9 mouse cellular contexts compared by ENCODE assay signal in genomic region chr7:96230006-96230719, GRCm38 (mm10). TPM values are rescaled to one million over a fixed set of nuclear protein-coding genes. Genes with fewer than 3 reads are reported as not detected.
DNase-seq lines count a peak whose midpoint lies in the region; ATAC-seq and TF ChIP-seq lines count a peak whose summit lies in the region.
"Had no signal": no experiment of that assay in that cellular context is flagged by ENCODE, and none has a peak within 500 bp of the region (broad histone marks: within the 10 kb centered on the region; RNA-seq: fewer than 3 reads in every experiment).

No protein-coding gene starts in this region.

- ATAC-seq in intestine, embryonic 14.5 days (replicated peaks; ENCODE audit: low FRiP score, low TSS enrichment, low read depth), result no peak
- ATAC-seq in intestine, embryonic 16.5 days, result no peak
- peak; percentile 29 for ATAC-seq in limb, embryonic 13.5 days (ENCODE audit: low FRiP score, low read depth)

- TF ChIP-seq CTCF in ES-Bruce4 (IDR thresholded peaks at IDR 0.05; ENCODE audit: low read depth, low read length), result no peak

- peak overlapping the region; percentile 6; the same call in 1 of the 2 replicates for H3K27ac ChIP-seq in intestine, embryonic 14.5 days (ENCODE audit: low read depth)
- no peak overlapping the region for H3K27ac ChIP-seq in intestine, embryonic 16.5 days (ENCODE audit: low read length)
- 0 out of 2 replicates have a peak overlapping the region, but pooled peaks have one; percentile 10 for H3K27ac ChIP-seq in ES-Bruce4 (ENCODE audit: insufficient read depth, low read length)
- peak overlapping the region; percentile 44; the same call in 1 of the 2 replicates for H3K27ac ChIP-seq in limb, embryonic 13.5 days
- H3K27ac ChIP-seq: midbrain, embryonic 12.5 days had no signal

- peaks cover 14% of the 10 kb centered on the region; the same call in 1 of the 2 replicates for H3K4me1 ChIP-seq in intestine, embryonic 14.5 days (replicated peaks; ENCODE audit: control insufficient read depth, insufficient read depth, low read length)
- H3K4me1 ChIP-seq in intestine, embryonic 16.5 days (ENCODE audit: control insufficient read depth, insufficient read depth, low read length), result peaks cover 6% of the 10 kb centered on the region
- H3K4me1 ChIP-seq in ES-Bruce4 (ENCODE audit: control insufficient read depth, insufficient read depth, low read length), result no peaks in the 10 kb centered on the region
- peaks cover 22% of the 10 kb centered on the region for H3K4me1 ChIP-seq in limb, embryonic 13.5 days

- H3K4me2 ChIP-seq in intestine, embryonic 14.5 days (ENCODE audit: low read length), result no peak overlapping the region
- no peak overlapping the region for H3K4me2 ChIP-seq in intestine, embryonic 16.5 days (ENCODE audit: low read depth, low read length)
- peak overlapping the region; percentile 24 for H3K4me2 ChIP-seq in limb, embryonic 13.5 days (replicated peaks)
- H3K4me2 ChIP-seq: midbrain, embryonic 12.5 days had no signal

- no peaks in the 10 kb centered on the region for H3K27me3 ChIP-seq in intestine, embryonic 14.5 days (replicated peaks; ENCODE audit: control insufficient read depth, insufficient read depth, low read length)
- no peaks in the 10 kb centered on the region for H3K27me3 ChIP-seq in intestine, embryonic 16.5 days (replicated peaks; ENCODE audit: control insufficient read depth, insufficient read depth, low read length)
- H3K27me3 ChIP-seq in ES-Bruce4 (ENCODE audit: control insufficient read depth, insufficient read depth, low read length, poor library complexity, severe bottlenecking), result no peaks in the 10 kb centered on the region
- H3K27me3 ChIP-seq in limb, embryonic 13.5 days, result no peaks in the 10 kb centered on the region
- H3K27me3 ChIP-seq: midbrain, embryonic 12.5 days had no signal

- no peaks in the 10 kb centered on the region for H3K9me3 ChIP-seq in intestine, embryonic 14.5 days (ENCODE audit: control insufficient read depth, low read length)
- no peaks in the 10 kb centered on the region for H3K9me3 ChIP-seq in intestine, embryonic 16.5 days (ENCODE audit: control insufficient read depth, low read length)
- no peaks in the 10 kb centered on the region for H3K9me3 ChIP-seq in ES-Bruce4 (replicated peaks; ENCODE audit: control insufficient read depth, insufficient read depth, low read length, poor library complexity, severe bottlenecking)
- no peaks in the 10 kb centered on the region for H3K9me3 ChIP-seq in limb, embryonic 13.5 days
- H3K9me3 ChIP-seq: midbrain, embryonic 12.5 days had no signal

- DNase-seq in intestine, embryonic 14.5 days (ENCODE audit: low spot score), result no peak
- DNase-seq in adipocyte (ENCODE audit: low spot score), result peak; percentile 77
- no peak for DNase-seq in embryo, embryonic 11 days
- no peak for DNase-seq in ovary, postnatal 10 days (ENCODE audit: low spot score)
- DNase-seq: cerebellum, adult 11 months had no signal

- no peak for TF ChIP-seq POLR2A in ES-Bruce4 (IDR thresholded peaks at IDR 0.05; ENCODE audit: insufficient read depth, low read length)

- no peak overlapping the region for H3K4me3 ChIP-seq in intestine, embryonic 14.5 days (ENCODE audit: low read depth, low read length)
- H3K4me3 ChIP-seq in intestine, embryonic 16.5 days (ENCODE audit: low read length), result no peak overlapping the region
- H3K4me3 ChIP-seq in ES-Bruce4 (ENCODE audit: low read depth, low read length), result no peak overlapping the region
- H3K4me3 ChIP-seq in limb, embryonic 13.5 days, result no peak overlapping the region
- H3K4me3 ChIP-seq: midbrain, embryonic 12.5 days had no signal

- H3K36me3 ChIP-seq in intestine, embryonic 14.5 days (ENCODE audit: control insufficient read depth, insufficient read depth, low read length), result no peaks in the 10 kb centered on the region
- no peaks in the 10 kb centered on the region for H3K36me3 ChIP-seq in intestine, embryonic 16.5 days (ENCODE audit: control insufficient read depth, insufficient read depth, low read length)
- H3K36me3 ChIP-seq in ES-Bruce4 (ENCODE audit: control insufficient read depth, insufficient read depth, low read length, poor library complexity, severe bottlenecking), result no peaks in the 10 kb centered on the region
- no peaks in the 10 kb centered on the region for H3K36me3 ChIP-seq in limb, embryonic 13.5 days
- H3K36me3 ChIP-seq: midbrain, embryonic 12.5 days had no signal

- 44% methylated on average over 8 of the region's 8 CpGs for WGBS in intestine, embryonic 14.5 days
- 54% methylated on average over 8 of the region's 8 CpGs for WGBS in intestine, embryonic 16.5 days
- WGBS in limb, embryonic 13.5 days, result 27% methylated on average over 8 of the region's 8 CpGs

- H3K9ac ChIP-seq in intestine, embryonic 14.5 days (ENCODE audit: low read length), result no peak overlapping the region
- H3K9ac ChIP-seq in intestine, embryonic 16.5 days (ENCODE audit: low read depth, low read length), result no peak overlapping the region; the same call in 1 of the 2 replicates
- H3K9ac ChIP-seq in ES-Bruce4 (ENCODE audit: low read depth, poor library complexity, severe bottlenecking), result no peak overlapping the region
- no peak overlapping the region for H3K9ac ChIP-seq in limb, embryonic 13.5 days
- H3K9ac ChIP-seq: midbrain, embryonic 12.5 days had no signal

- TF ChIP-seq EP300 in ES-Bruce4 (IDR thresholded peaks at IDR 0.05; ENCODE audit: insufficient read depth, low read depth, low read length), result no peak

RNA-seq across cellular contexts. Expression of gene Tenm4, which starts 59.1 kb away (rescaled TPM):
- polyA plus RNA-seq in intestine, embryonic 14.5 days (2014; fragmentation: Nextera tagmentation; extraction: Ambion mirVana), result 36.2 and 36.5 TPM in 2 replicates
- polyA plus RNA-seq in intestine, embryonic 16.5 days (2015; fragmentation: Nextera tagmentation; extraction: Ambion mirVana), result 13.6 and 14.3 TPM in 2 replicates
- 4.6 and 4.8 TPM in 2 replicates for polyA plus RNA-seq in ES-Bruce4 (2011; ENCODE audit: insufficient read depth, insufficient read length, low read depth, missing spikeins)
- polyA plus RNA-seq in limb, embryonic 13.5 days (2015; fragmentation: Nextera tagmentation; extraction: Ambion mirVana), result 44.4 and 49.9 TPM in 2 replicates
